Mouse (Mus musculus): ENCODE results near the gene Hmgcr.
A peak's percentile ranks its signal among the peaks of the same experiment; 100 is the strongest.
"Not testable (repeated sequence)": the region's sequence is repeated elsewhere in the genome, so short reads cannot be mapped to it uniquely, and the experiment has no call there.

The Hmgcr gene

DNA sequence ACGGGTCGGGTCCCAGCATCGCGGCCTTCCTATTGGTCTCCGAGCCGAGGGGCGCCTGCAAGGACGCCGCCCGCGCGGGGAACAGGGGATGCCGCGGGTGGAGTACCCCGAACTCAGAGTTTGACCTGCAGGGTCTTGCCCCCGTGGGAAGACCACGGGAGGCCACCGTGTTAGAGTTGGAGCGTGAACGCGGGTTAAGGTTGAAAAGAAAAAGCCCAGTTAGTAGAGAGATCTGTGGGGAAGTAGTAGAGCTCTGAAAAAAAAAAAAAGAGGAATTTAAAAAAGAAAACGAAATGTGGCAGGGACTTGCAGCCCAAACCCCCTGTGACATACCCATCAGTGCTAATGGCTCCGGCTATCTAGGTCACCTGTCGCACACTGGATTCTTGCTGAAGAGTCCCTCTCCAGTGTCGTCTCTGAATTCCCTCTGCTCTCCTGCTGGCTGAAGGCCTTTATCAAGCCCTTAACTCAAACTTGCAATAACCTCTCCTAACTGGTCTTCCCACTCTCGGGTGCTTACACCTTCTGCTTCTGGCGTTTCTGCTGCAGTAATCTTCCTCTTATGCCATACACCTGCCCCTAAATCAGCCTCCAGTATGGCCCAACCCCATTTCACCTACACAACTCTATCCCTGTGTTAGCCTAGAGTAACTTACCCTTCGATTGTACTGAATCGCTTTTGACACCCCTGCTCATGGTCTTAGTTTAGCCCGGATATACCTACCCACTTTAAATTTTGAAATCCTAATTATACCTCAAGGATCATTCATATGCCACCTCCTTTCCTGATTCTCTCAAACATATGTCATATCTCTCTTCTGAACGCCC lies 556 bp upstream of the Hmgcr start:
- DNase-seq (ENCODE audit: inconsistent age in 2 of 2, low spot score in 1 of 2) = no peak

GRCm38 (mm10) chr13:96670019-96670405 lies 724 bp downstream of the Hmgcr start:
- no peak for DNase-seq (ENCODE audit: inconsistent age in 2 of 2, low spot score in 1 of 2)

- no peak for DNase-seq (ENCODE audit: inconsistent age in 2 of 2, low spot score in 1 of 2)
Observed at GRCm38 (mm10) chr13:96664419-96664974, 6.2 kb downstream of the Hmgcr start.

DNA sequence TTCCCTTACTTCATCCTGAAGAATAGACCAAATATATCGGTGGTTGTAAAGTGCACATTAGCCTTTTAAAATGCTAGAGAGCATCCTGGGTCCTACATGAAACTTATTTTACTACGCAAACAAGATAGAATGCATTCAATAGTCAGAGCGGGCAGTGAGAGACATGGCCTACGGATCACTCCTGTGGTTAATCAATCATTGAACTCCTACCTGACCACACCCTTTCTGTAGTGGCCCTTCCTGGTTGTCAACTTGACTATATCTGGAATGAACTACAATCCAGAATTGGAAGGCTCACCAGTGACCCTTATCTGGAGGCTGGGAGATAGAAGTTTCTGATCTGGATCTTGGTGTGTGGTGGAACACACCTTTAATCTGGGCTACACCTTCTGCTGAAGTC lies 7.6 kb downstream of the Hmgcr start:
- not testable (repeated sequence) for DNase-seq (ENCODE audit: inconsistent age in 2 of 2, low spot score in 1 of 2)

- DNase-seq (ENCODE audit: inconsistent age in 2 of 2, low spot score in 1 of 2) = no peak
Observed at GRCm38 (mm10) chr13:96660095-96660860, 10.5 kb downstream of the Hmgcr start.

DNA sequence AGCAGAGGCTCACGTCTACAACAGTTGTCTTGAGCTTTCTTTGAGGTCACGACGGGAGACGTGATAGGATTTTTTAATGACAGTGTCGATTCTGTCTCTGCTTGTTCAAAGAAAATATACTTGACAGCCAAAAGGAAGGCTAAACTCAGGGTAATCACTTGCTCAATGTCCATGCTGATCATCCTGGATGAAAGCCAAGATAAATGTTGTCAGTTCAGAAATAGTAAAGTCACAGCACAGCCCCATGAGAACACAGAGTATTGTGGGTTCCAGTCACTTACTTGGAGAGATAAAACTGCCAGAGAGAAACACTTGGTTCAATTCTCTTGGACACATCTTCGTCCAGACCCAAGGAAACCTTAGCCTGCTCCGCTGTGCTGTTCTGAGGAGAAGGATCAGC lies 11.8 kb downstream of the Hmgcr start:
- no peak for DNase-seq (ENCODE audit: inconsistent age in 2 of 2, low spot score in 1 of 2)

- DNase-seq (ENCODE audit: inconsistent age in 2 of 2, low spot score in 1 of 2) = no peak
Observed at GRCm38 (mm10) chr13:96656673-96657072, 14.1 kb downstream of the Hmgcr start.

DNA sequence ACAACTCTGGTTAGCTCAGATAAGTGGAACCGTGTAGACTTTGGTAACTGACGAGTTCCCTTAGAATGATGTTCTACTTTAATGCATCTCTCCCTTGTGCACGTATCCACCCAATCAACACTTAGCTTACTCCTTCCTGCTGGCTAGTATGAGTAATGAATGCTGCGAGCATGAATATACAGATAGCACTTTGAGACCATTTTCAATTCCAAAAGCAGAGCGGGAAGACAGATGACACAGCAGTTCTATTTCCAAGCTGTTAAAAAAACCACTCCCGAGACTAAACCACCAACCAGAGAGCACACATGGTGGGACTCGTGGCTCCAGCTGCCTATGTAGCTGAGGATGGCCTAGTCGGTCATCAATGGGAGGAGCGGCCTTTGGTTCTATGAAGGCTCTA lies 17.7 kb downstream of the Hmgcr start:
- DNase-seq (ENCODE audit: inconsistent age in 2 of 2, low spot score in 1 of 2) = no peak

GRCm38 (mm10) chr13:96645822-96646221 lies 24.9 kb downstream of the Hmgcr start:
- no peak for DNase-seq (ENCODE audit: inconsistent age in 2 of 2, low spot score in 1 of 2)

GRCm38 (mm10) chr13:96644168-96644567 lies 26.6 kb downstream of the Hmgcr start:
- DNase-seq (ENCODE audit: inconsistent age in 2 of 2, low spot score in 1 of 2) = peak in 1 of 2 experiments; percentile 54

GRCm38 (mm10) chr13:96630396-96630795 lies 40.3 kb downstream of the Hmgcr start:
- DNase-seq (ENCODE audit: inconsistent age in 2 of 2, low spot score in 1 of 2) = no peak

- DNase-seq (ENCODE audit: inconsistent age in 2 of 2, low spot score in 1 of 2) = no peak
Observed at GRCm38 (mm10) chr13:96620891-96621290, 49.8 kb downstream of the Hmgcr start.

GRCm38 (mm10) chr13:96614615-96615014 lies 56.1 kb downstream of the Hmgcr start:
- no peak for DNase-seq (ENCODE audit: inconsistent age in 2 of 2, low spot score in 1 of 2)

- no peak for DNase-seq (ENCODE audit: inconsistent age in 2 of 2, low spot score in 1 of 2)
Observed at GRCm38 (mm10) chr13:96604242-96604641, 66.5 kb downstream of the Hmgcr start.

- DNase-seq (ENCODE audit: inconsistent age in 2 of 2, low spot score in 1 of 2) = peak; percentile 50 to 71
Observed at GRCm38 (mm10) chr13:96599182-96599581, 71.6 kb downstream of the Hmgcr start.
